Mouse (Mus musculus): ENCODE measurements at regions not wholly inside any gene's neighbourhood (a gene's known extent, or its start where the extent isn't known, plus 50 kb on each side); places are given as distances from the start of the nearest gene placed in this dataset.

DNA sequence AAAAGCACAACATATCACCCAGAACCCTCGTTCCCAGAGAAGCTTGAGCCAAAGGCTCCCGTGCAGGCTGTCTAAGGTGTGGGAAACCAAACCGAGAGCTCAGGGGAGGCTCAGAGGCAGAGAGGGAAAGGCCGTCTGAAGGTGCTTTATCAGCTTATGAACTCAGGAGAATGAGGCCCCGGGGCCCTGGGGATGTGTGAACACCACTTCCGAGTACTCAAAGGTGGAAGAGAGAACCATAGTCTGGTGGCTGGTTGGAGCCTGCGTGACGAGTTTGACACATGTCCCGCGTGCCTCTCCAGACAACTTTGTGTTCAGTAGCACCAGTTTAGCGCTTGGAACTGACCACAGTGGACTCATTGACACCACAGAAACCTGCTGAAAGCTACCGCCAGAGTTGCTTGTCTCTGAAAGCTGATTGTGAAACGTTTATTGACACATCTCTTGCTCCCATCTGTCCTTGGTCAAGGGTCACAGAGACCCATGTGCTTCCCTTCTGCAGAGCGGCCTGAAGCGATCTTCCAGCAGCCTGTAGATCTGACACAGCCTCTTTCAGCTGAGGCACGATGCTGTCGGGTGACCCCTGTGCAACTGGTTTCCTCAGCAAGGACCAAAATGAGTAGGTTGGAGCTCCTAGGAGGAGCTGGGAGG is 56.5 kb upstream of the Jazf1 start:
- no peaks in the 10 kb centered on the region for H3K4me1 ChIP-seq (replicated peaks; ENCODE audit: control insufficient read depth, insufficient read depth, low read length)
- no peaks in the 10 kb centered on the region for H3K36me3 ChIP-seq (ENCODE audit: control insufficient read depth, insufficient read depth, low read length)
- WGBS: 82% methylated on average over 17 of the region's 17 CpGs
- H3K4me2 ChIP-seq (ENCODE audit: low read depth, low read length, severe bottlenecking): no peak overlapping the region
- no peak overlapping the region for H3K27ac ChIP-seq (ENCODE audit: low read depth, low read length)
- H3K9ac ChIP-seq (ENCODE audit: low read length): no peak overlapping the region
- no peaks in the 10 kb centered on the region for H3K27me3 ChIP-seq (ENCODE audit: control insufficient read depth, insufficient read depth, low read length)
- ATAC-seq (replicated peaks; ENCODE audit: low FRiP score) (no peak), DNase-seq (ENCODE audit: low spot score) (no peak)
- no peak overlapping the region for H3K4me3 ChIP-seq (ENCODE audit: low read depth, low read length)
- no peaks in the 10 kb centered on the region for H3K9me3 ChIP-seq (ENCODE audit: control insufficient read depth, low read length)

DNA sequence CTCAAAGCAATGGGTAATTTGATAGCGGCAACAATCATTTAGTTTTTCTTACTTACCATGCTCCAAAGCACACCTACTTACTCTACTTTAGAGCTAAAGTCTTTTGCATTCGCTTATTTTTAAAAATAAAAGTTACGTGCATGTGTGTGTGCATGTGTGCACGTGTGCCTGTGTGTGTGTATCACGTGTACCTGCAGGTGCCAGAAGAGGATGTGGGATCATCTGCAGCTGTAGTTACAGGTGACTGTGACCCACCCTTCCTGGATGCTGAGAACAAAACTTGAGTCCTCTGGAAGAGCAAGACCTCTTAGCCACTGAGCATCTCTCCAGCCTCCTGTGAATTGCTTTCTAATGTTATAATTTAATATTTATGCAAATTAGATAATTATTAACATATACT is 52.0 kb upstream of the Jazf1 start:
- H3K9me3 ChIP-seq (ENCODE audit: control insufficient read depth, low read length): no peaks in the 10 kb centered on the region
- H3K27ac ChIP-seq (ENCODE audit: low read depth, low read length): no peak overlapping the region
- no peak for DNase-seq (ENCODE audit: low spot score)
- no peak for ATAC-seq (replicated peaks; ENCODE audit: low FRiP score)
- WGBS: 91% methylated on average over 5 of the region's 5 CpGs
- no peak overlapping the region for H3K4me3 ChIP-seq (ENCODE audit: low read depth, low read length)
- no peaks in the 10 kb centered on the region for H3K4me1 ChIP-seq (replicated peaks; ENCODE audit: control insufficient read depth, insufficient read depth, low read length)
- no peak overlapping the region for H3K4me2 ChIP-seq (ENCODE audit: low read depth, low read length, severe bottlenecking)
- no peaks in the 10 kb centered on the region for H3K36me3 ChIP-seq (ENCODE audit: control insufficient read depth, insufficient read depth, low read length)
- H3K9ac ChIP-seq (ENCODE audit: low read length): no peak overlapping the region
- H3K27me3 ChIP-seq (ENCODE audit: control insufficient read depth, insufficient read depth, low read length): no peaks in the 10 kb centered on the region
